Mouse (Mus musculus): ENCODE results near the gene Slc2a4. TPM values are rescaled to one million over a fixed set of nuclear protein-coding genes. Genes with fewer than 3 reads are reported as not detected.

The Slc2a4 gene
- polyA plus RNA-seq, 1 experiment: 14.1 TPM

- Histone ChIP-seq H3K36me3 (ENCODE audit: control insufficient read depth, insufficient read depth) (peaks cover 32% of the 10 kb centered on the region), H3ac (ENCODE audit: control insufficient read depth, insufficient read length) (peak overlapping the region; percentile 93), H3K4me2 (ENCODE audit: low read depth) (peak overlapping the region; percentile 79), H3K27me3 (ENCODE audit: control insufficient read depth, insufficient read depth, insufficient read length) (no peaks in the 10 kb centered on the region), H3K79me2 (ENCODE audit: control insufficient read depth, insufficient read depth) (peaks cover 61% of the 10 kb centered on the region), H3K4me3 (peak overlapping the region; percentile 73)
- no peak for TF ChIP-seq POLR2AphosphoS2 (IDR thresholded peaks at IDR 0.05; ENCODE audit: insufficient read length, low read depth)
- no peak for TF ChIP-seq CEBPB (IDR thresholded peaks at IDR 0.05; ENCODE audit: insufficient read depth, poor library complexity, severe bottlenecking)
- TF ChIP-seq MYOG (IDR thresholded peaks at IDR 0.05; ENCODE audit: control insufficient read depth in 1 of 3, insufficient read depth in 1 of 3, insufficient read length in 2 of 3, low read depth in 2 of 3): no peak
- no peak for TF ChIP-seq E2F4 (IDR thresholded peaks at IDR 0.05; ENCODE audit: insufficient read depth)
- no peak for TF ChIP-seq TCF12 (IDR thresholded peaks at IDR 0.05; ENCODE audit: insufficient read depth, poor library complexity, severe bottlenecking)
- TF ChIP-seq MYOD1 (IDR thresholded peaks at IDR 0.05; ENCODE audit: control insufficient read depth in 1 of 3, insufficient read length in 2 of 3, low read depth in 2 of 3): no peak
- no peak for TF ChIP-seq REST (IDR thresholded peaks at IDR 0.05; ENCODE audit: insufficient read depth, insufficient read length)
- TF ChIP-seq TCF3 (IDR thresholded peaks at IDR 0.05; ENCODE audit: insufficient read length, low read depth): no peak
Observed at GRCm38 (mm10) chr11:69979827-69980195, 31.8 kb upstream of the Slc2a4 start.

DNA sequence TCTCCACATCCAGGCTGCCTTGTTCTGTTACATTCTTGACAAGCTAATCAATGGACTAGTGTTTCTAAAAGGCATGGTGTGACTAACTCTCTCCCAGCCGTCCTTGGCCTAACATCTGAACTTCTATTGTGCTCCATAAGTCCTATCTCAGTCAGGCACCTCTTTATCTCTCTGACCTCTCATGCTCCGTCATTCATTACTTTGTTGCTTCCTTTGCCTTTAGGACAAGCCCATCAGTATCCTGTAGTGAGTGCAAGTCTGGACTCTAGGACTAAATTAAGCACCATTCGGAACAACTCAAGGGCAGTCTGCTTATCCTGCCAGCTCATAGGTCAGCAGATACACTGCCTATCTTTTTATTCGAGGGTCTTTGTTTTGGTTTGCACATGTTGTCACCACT is 28.3 kb upstream of the Slc2a4 start:
- TF ChIP-seq POLR2AphosphoS2 (IDR thresholded peaks at IDR 0.05; ENCODE audit: insufficient read length, low read depth) (no peak), MYOG (IDR thresholded peaks at IDR 0.05; ENCODE audit: control insufficient read depth in 1 of 3, insufficient read depth in 1 of 3, insufficient read length in 2 of 3, low read depth in 2 of 3) (no peak), SRF (IDR thresholded peaks at IDR 0.05; ENCODE audit: control insufficient read depth, insufficient read length, low read depth) (no peak)
- Histone ChIP-seq H3K36me3 (ENCODE audit: control insufficient read depth, insufficient read depth) (peaks cover 45% of the 10 kb centered on the region), H3K27me3 (ENCODE audit: control insufficient read depth, insufficient read depth, insufficient read length) (no peaks in the 10 kb centered on the region), H3K4me2 (ENCODE audit: low read depth) (no peak overlapping the region), H3K79me2 (ENCODE audit: control insufficient read depth, insufficient read depth) (peaks cover 32% of the 10 kb centered on the region), H3ac (ENCODE audit: control insufficient read depth, insufficient read length) (no peak overlapping the region), H3K4me3 (no peak overlapping the region)

DNA sequence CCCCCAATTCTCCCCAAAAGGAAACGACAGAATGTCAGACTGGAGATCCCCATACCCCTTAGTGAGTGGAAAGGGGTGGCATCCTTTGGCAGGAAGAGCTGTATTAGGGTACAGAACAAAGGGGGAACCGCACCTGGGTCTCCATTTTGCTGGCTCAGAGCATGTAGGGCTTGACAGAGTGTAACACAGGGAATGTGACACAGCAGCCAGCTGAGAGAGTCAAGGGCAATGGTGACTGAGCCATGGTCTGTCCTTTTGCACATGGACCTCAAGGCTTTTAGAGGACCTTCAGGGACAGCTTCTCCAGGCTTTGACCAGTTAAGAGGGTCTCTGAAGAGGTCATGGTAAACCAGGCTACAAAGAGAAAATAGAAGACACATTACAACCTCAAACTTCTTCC is 26.9 kb upstream of the Slc2a4 start:
- Histone ChIP-seq H3K4me3 (no peak overlapping the region), H3ac (ENCODE audit: control insufficient read depth, insufficient read length) (no peak overlapping the region), H3K79me2 (ENCODE audit: control insufficient read depth, insufficient read depth) (peaks cover 27% of the 10 kb centered on the region), H3K27me3 (ENCODE audit: control insufficient read depth, insufficient read depth, insufficient read length) (no peaks in the 10 kb centered on the region), H3K4me2 (ENCODE audit: low read depth) (no peak overlapping the region), H3K36me3 (ENCODE audit: control insufficient read depth, insufficient read depth) (peaks cover 51% of the 10 kb centered on the region)
- TF ChIP-seq POLR2A (IDR thresholded peaks at IDR 0.05; ENCODE audit: insufficient read length, low read depth) (no peak), MAX (IDR thresholded peaks at IDR 0.05; ENCODE audit: low read depth) (no peak), USF1 (IDR thresholded peaks at IDR 0.05; ENCODE audit: low read depth) (no peak), MYOG (IDR thresholded peaks at IDR 0.05; ENCODE audit: control insufficient read depth in 1 of 3, insufficient read depth in 1 of 3, insufficient read length in 2 of 3, low read depth in 2 of 3) (no peak), MYOD1 (IDR thresholded peaks at IDR 0.05; ENCODE audit: control insufficient read depth in 1 of 3, insufficient read length in 2 of 3, low read depth in 2 of 3) (no peak), E2F4 (IDR thresholded peaks at IDR 0.05; ENCODE audit: insufficient read depth) (no peak), REST (IDR thresholded peaks at IDR 0.05; ENCODE audit: insufficient read depth, insufficient read length) (no peak), CEBPB (IDR thresholded peaks at IDR 0.05; ENCODE audit: insufficient read depth, poor library complexity, severe bottlenecking) (no peak), TCF12 (IDR thresholded peaks at IDR 0.05; ENCODE audit: insufficient read depth, poor library complexity, severe bottlenecking) (no peak), SRF (IDR thresholded peaks at IDR 0.05; ENCODE audit: control insufficient read depth, insufficient read length, low read depth) (no peak), POLR2AphosphoS2 (IDR thresholded peaks at IDR 0.05; ENCODE audit: insufficient read length, low read depth) (no peak), TCF3 (IDR thresholded peaks at IDR 0.05; ENCODE audit: insufficient read length, low read depth) (no peak)

- Histone ChIP-seq H3K36me3 (ENCODE audit: control insufficient read depth, insufficient read depth) (peaks cover 53% of the 10 kb centered on the region), H3K79me2 (ENCODE audit: control insufficient read depth, insufficient read depth) (no peaks in the 10 kb centered on the region), H3ac (ENCODE audit: control insufficient read depth, insufficient read length) (no peak overlapping the region), H3K27me3 (ENCODE audit: control insufficient read depth, insufficient read depth, insufficient read length) (peaks cover 11% of the 10 kb centered on the region), H3K4me3 (no peak overlapping the region), H3K4me2 (ENCODE audit: low read depth) (no peak overlapping the region)
- no peak for TF ChIP-seq MYOG (IDR thresholded peaks at IDR 0.05; ENCODE audit: control insufficient read depth in 1 of 3, insufficient read depth in 1 of 3, insufficient read length in 2 of 3, low read depth in 2 of 3)
- no peak for TF ChIP-seq E2F4 (IDR thresholded peaks at IDR 0.05; ENCODE audit: insufficient read depth)
- TF ChIP-seq USF1 (IDR thresholded peaks at IDR 0.05; ENCODE audit: low read depth): no peak
- no peak for TF ChIP-seq CEBPB (IDR thresholded peaks at IDR 0.05; ENCODE audit: insufficient read depth, poor library complexity, severe bottlenecking)
Observed at GRCm38 (mm10) chr11:69970775-69971174, 22.8 kb upstream of the Slc2a4 start.

GRCm38 (mm10) chr11:69970222-69970621 is 22.2 kb upstream of the Slc2a4 start:
- H3K79me2 ChIP-seq (ENCODE audit: control insufficient read depth, insufficient read depth): no peaks in the 10 kb centered on the region
- H3ac ChIP-seq (ENCODE audit: control insufficient read depth, insufficient read length): no peak overlapping the region
- no peak overlapping the region for H3K4me3 ChIP-seq
- H3K4me2 ChIP-seq (ENCODE audit: low read depth): no peak overlapping the region
- no peak for TF ChIP-seq REST (IDR thresholded peaks at IDR 0.05; ENCODE audit: insufficient read depth, insufficient read length)
- H3K36me3 ChIP-seq (ENCODE audit: control insufficient read depth, insufficient read depth): peaks cover 48% of the 10 kb centered on the region
- H3K27me3 ChIP-seq (ENCODE audit: control insufficient read depth, insufficient read depth, insufficient read length): peaks cover 15% of the 10 kb centered on the region

DNA sequence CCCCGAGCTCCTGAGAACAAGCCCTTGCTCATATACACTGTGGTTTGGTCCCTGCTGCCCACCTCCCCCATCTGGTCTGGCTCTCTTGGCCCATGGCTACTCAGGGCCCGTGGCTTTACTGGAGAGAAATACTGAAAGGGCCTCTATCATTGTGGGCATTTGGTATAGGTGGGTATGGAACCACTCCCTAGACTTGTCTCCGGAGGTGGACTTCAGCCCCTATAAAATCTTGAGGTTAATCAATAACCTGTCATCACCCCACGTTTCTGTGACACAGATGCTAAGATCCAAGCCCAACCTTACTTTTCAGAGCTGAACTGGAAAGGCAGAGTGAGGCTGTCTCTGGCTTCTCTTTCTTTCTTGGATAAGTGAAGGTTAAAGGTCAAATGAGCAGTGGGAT is 20.8 kb upstream of the Slc2a4 start:
- Histone ChIP-seq H3K4me3 (no peak overlapping the region), H3K27me3 (ENCODE audit: control insufficient read depth, insufficient read depth, insufficient read length) (peaks cover 23% of the 10 kb centered on the region), H3K4me2 (ENCODE audit: low read depth) (no peak overlapping the region), H3K79me2 (ENCODE audit: control insufficient read depth, insufficient read depth) (no peaks in the 10 kb centered on the region), H3ac (ENCODE audit: control insufficient read depth, insufficient read length) (no peak overlapping the region), H3K36me3 (ENCODE audit: control insufficient read depth, insufficient read depth) (peaks cover 35% of the 10 kb centered on the region)
- TF ChIP-seq POLR2AphosphoS2 (IDR thresholded peaks at IDR 0.05; ENCODE audit: insufficient read length, low read depth): no peak
- no peak for TF ChIP-seq MYOD1 (IDR thresholded peaks at IDR 0.05; ENCODE audit: control insufficient read depth in 1 of 3, insufficient read length in 2 of 3, low read depth in 2 of 3)
- no peak for TF ChIP-seq USF1 (IDR thresholded peaks at IDR 0.05; ENCODE audit: low read depth)
- no peak for TF ChIP-seq MYOG (IDR thresholded peaks at IDR 0.05; ENCODE audit: control insufficient read depth in 1 of 3, insufficient read depth in 1 of 3, insufficient read length in 2 of 3, low read depth in 2 of 3)
- no peak for TF ChIP-seq REST (IDR thresholded peaks at IDR 0.05; ENCODE audit: insufficient read depth, insufficient read length)
- TF ChIP-seq TCF3 (IDR thresholded peaks at IDR 0.05; ENCODE audit: insufficient read length, low read depth): no peak
- TF ChIP-seq TCF12 (IDR thresholded peaks at IDR 0.05; ENCODE audit: insufficient read depth, poor library complexity, severe bottlenecking): no peak
- no peak for TF ChIP-seq MAX (IDR thresholded peaks at IDR 0.05; ENCODE audit: low read depth)
- TF ChIP-seq E2F4 (IDR thresholded peaks at IDR 0.05; ENCODE audit: insufficient read depth): no peak
- no peak for TF ChIP-seq SRF (IDR thresholded peaks at IDR 0.05; ENCODE audit: control insufficient read depth, insufficient read length, low read depth)
- no peak for TF ChIP-seq CEBPB (IDR thresholded peaks at IDR 0.05; ENCODE audit: insufficient read depth, poor library complexity, severe bottlenecking)
- TF ChIP-seq POLR2A (IDR thresholded peaks at IDR 0.05; ENCODE audit: insufficient read length, low read depth): no peak
